Mouse (Mus musculus): Measurements from ENCODE around the gene Mob3b.
"Not testable (repeated sequence)": the region's sequence is repeated elsewhere in the genome, so short reads cannot be mapped to it uniquely, and the experiment has no call there.

The Mob3b gene

GRCm38 (mm10) chr4:34906151-34906550, 251.1 kb downstream of the Mob3b start:
- Histone ChIP-seq H3K27me3 (ENCODE audit: insufficient read depth, low read length) (no peaks in the 10 kb centered on the region), H3K4me1 (replicated peaks; ENCODE audit: low read depth, low read length) (peaks cover 90% of the 10 kb centered on the region), H3K9me3 (ENCODE audit: low read length) (no peaks in the 10 kb centered on the region), H3K36me3 (ENCODE audit: insufficient read depth, low read length) (no peaks in the 10 kb centered on the region), H3K4me3 (replicated peaks; ENCODE audit: low read length) (no peak overlapping the region)
- TF ChIP-seq CTCF (conservative IDR thresholded peaks at IDR 0.05; ENCODE audit: low read length): no peak
- TF ChIP-seq NANOG (IDR thresholded peaks at IDR 0.05; ENCODE audit: borderline replicate concordance, low read length): no peak
- TF ChIP-seq POU5F1 (IDR thresholded peaks at IDR 0.05; ENCODE audit: borderline replicate concordance, low read length): no peak

DNA sequence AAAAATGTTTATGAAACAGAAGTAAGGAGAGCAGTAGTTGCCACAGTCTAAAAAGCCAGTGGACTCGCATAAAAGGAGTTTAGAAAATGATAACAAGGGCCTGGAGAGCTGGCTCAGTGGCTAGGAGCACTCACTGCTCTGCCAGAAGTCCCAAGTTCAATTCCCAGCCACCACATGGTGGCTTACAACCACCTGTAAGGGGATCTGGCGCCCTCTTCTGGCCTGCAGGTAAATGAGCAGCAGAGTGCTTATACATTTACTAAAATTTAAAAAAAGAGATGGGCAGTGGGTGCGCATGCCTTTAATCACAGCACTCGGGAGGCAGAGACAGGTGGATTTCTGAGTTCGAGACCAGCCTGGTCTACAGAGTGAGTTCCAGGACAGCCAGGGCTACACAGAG, 251.9 kb downstream of the Mob3b start:
- Histone ChIP-seq H3K27me3 (ENCODE audit: insufficient read depth, low read length) (no peaks in the 10 kb centered on the region), H3K4me1 (replicated peaks; ENCODE audit: low read depth, low read length) (peaks cover 90% of the 10 kb centered on the region), H3K36me3 (ENCODE audit: insufficient read depth, low read length) (no peaks in the 10 kb centered on the region), H3K4me3 (replicated peaks; ENCODE audit: low read length) (no peak overlapping the region), H3K9me3 (ENCODE audit: low read length) (no peaks in the 10 kb centered on the region)
- no peak for TF ChIP-seq NANOG (IDR thresholded peaks at IDR 0.05; ENCODE audit: borderline replicate concordance, low read length)
- TF ChIP-seq CTCF (conservative IDR thresholded peaks at IDR 0.05; ENCODE audit: low read length): peak; percentile 69
- TF ChIP-seq POU5F1 (IDR thresholded peaks at IDR 0.05; ENCODE audit: borderline replicate concordance, low read length): no peak

DNA sequence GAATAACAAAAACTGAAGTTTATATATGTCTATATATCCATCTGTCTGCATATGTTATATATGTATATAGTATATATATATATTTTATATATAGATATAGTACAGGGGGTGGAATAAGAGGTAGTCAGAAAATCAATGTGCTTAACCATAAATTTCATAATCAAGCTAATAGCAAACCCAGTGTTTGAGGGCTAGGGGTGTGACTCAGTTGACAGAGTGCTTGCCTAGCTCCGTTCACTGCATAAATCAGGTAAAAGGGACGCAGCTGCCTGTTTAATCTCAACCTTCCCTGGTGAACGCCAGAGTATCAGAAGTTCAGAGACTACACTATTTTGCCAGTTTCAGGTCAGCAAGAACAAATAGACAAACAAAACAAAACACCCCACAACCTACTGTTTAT, 255.7 kb downstream of the Mob3b start:
- not testable (repeated sequence) for H3K36me3 ChIP-seq (ENCODE audit: insufficient read depth, low read length); H3K27me3 ChIP-seq (ENCODE audit: insufficient read depth, low read length); H3K9me3 ChIP-seq (ENCODE audit: low read length); H3K4me3 ChIP-seq (replicated peaks; ENCODE audit: low read length)
- H3K4me1 ChIP-seq (replicated peaks; ENCODE audit: low read depth, low read length): peaks cover 59% of the 10 kb centered on the region

DNA sequence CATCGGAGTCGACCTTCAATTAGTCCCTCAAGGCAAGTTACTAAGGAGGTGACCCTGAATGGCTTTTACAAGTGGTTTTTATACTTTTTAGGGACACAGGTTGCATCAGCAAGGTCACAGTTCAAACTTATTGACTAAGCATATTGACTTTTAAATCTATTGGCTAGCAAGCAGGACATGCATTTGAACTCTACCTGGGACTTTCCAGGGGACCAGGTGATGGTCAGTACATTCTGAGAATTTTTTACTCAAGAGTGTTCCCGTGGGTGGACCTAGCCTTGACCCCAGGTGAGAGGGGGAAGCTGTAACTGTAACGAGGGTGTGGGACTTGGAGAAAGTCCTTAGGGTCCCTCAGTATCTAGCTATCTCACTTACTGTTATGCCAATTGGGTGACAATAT, 256.1 kb downstream of the Mob3b start:
- no peaks in the 10 kb centered on the region for H3K27me3 ChIP-seq (ENCODE audit: insufficient read depth, low read length)
- no peaks in the 10 kb centered on the region for H3K9me3 ChIP-seq (ENCODE audit: low read length)
- peaks cover 55% of the 10 kb centered on the region for H3K4me1 ChIP-seq (replicated peaks; ENCODE audit: low read depth, low read length)
- TF ChIP-seq CTCF (conservative IDR thresholded peaks at IDR 0.05; ENCODE audit: low read length) (no peak), POU5F1 (IDR thresholded peaks at IDR 0.05; ENCODE audit: borderline replicate concordance, low read length) (no peak), NANOG (IDR thresholded peaks at IDR 0.05; ENCODE audit: borderline replicate concordance, low read length) (no peak)
- no peak overlapping the region for H3K4me3 ChIP-seq (replicated peaks; ENCODE audit: low read length)
- no peaks in the 10 kb centered on the region for H3K36me3 ChIP-seq (ENCODE audit: insufficient read depth, low read length)

GRCm38 (mm10) chr4:34900155-34900554, 257.1 kb downstream of the Mob3b start:
- Histone ChIP-seq H3K27me3 (ENCODE audit: insufficient read depth, low read length) (no peaks in the 10 kb centered on the region), H3K9me3 (ENCODE audit: low read length) (no peaks in the 10 kb centered on the region), H3K4me1 (replicated peaks; ENCODE audit: low read depth, low read length) (peaks cover 51% of the 10 kb centered on the region), H3K36me3 (ENCODE audit: insufficient read depth, low read length) (no peaks in the 10 kb centered on the region), H3K4me3 (replicated peaks; ENCODE audit: low read length) (no peak overlapping the region)
- TF ChIP-seq CTCF (conservative IDR thresholded peaks at IDR 0.05; ENCODE audit: low read length): no peak
- TF ChIP-seq POU5F1 (IDR thresholded peaks at IDR 0.05; ENCODE audit: borderline replicate concordance, low read length): no peak
- no peak for TF ChIP-seq NANOG (IDR thresholded peaks at IDR 0.05; ENCODE audit: borderline replicate concordance, low read length)

- peaks cover 45% of the 10 kb centered on the region for H3K4me1 ChIP-seq (replicated peaks; ENCODE audit: low read depth, low read length)
- no peaks in the 10 kb centered on the region for H3K36me3 ChIP-seq (ENCODE audit: insufficient read depth, low read length)
- no peaks in the 10 kb centered on the region for H3K27me3 ChIP-seq (ENCODE audit: insufficient read depth, low read length)
- TF ChIP-seq CTCF (conservative IDR thresholded peaks at IDR 0.05; ENCODE audit: low read length) (no peak), NANOG (IDR thresholded peaks at IDR 0.05; ENCODE audit: borderline replicate concordance, low read length) (no peak), POU5F1 (IDR thresholded peaks at IDR 0.05; ENCODE audit: borderline replicate concordance, low read length) (no peak)
- H3K4me3 ChIP-seq (replicated peaks; ENCODE audit: low read length): no peak overlapping the region
- H3K9me3 ChIP-seq (ENCODE audit: low read length): no peaks in the 10 kb centered on the region
These were observed 258.0 kb downstream of the Mob3b start for GRCm38 (mm10) chr4:34899322-34899721.
